Mouse (Mus musculus) layer of hippocampus, postnatal 25 days (tissue): Measurements from ENCODE around the gene Slc28a2. TPM values are rescaled to one million over a fixed set of nuclear protein-coding genes. Genes with fewer than 3 reads are reported as not detected.
"Not testable (repeated sequence)": the region's sequence is repeated elsewhere in the genome, so short reads cannot be mapped to it uniquely, and the experiment has no call there.

ENCODE experiments used
- DNase-seq, 2 experiments: peaks; one replicate each; pipeline ENCODE4 v3.0.0; 2022; ENCODE audit warnings: mixed read lengths in 2 of 2, low spot score in 1 of 2; ENCODE audit errors: extremely low spot score in 1 of 2
- total RNA-seq, 2 experiments: library from RNA; stranded (reverse); gene quantifications; 2 replicates each; pipeline ENCODE4 v1.2.3; 2021

The Slc28a2 gene
- total RNA-seq, 2 experiments from 2014 or later: 0.12 TPM; not detected in 1

GRCm38 (mm10) chr2:122466901-122467300 is 40.6 kb downstream of the Slc28a2 start:
- no peak for DNase-seq

- DNase-seq: peak; percentile 70 to 76
These were observed 41.2 kb downstream of the Slc28a2 start for GRCm38 (mm10) chr2:122467351-122468013.

GRCm38 (mm10) chr2:122469221-122469620 is 42.9 kb downstream of the Slc28a2 start:
- no peak for DNase-seq

DNA sequence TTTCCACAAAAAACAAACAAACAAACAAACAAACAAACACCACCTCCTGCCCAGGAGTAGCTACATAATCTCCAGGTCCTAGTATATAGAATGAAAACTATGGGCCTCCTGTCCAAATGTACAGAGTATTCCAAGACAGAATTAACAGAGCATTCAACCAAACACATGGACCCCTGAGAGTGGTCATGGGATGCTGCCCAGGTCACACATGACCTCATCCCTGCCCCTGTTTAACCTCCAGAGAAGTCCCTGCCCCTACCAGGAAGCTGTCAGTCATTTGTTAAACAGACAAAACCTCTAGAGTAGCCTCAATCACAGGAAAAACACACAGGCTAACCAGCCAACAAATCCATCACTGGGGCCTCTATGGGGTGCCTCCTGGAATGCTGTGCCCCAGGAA is 50.3 kb downstream of the Slc28a2 start:
- DNase-seq: no peak

DNA sequence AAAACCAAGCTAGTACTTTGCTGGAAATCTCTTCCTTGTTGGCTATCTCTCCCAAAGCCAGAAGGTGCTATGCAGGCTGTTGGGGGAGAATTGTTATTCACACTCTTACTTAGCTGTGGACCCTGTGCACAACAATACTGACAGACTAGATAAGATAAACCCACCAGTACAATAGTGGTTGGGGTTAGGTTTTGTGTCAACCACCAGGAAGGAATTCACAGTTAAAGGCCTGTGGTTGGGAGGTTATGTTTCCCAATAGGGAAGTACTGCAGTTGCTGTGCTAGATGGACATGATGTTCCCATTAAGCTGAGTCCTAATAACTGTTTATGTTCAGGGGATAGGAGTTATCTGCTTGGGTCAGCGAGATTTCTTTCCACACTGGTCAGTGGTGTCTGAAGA is 57.5 kb downstream of the Slc28a2 start:
- not testable (repeated sequence) for DNase-seq

DNA sequence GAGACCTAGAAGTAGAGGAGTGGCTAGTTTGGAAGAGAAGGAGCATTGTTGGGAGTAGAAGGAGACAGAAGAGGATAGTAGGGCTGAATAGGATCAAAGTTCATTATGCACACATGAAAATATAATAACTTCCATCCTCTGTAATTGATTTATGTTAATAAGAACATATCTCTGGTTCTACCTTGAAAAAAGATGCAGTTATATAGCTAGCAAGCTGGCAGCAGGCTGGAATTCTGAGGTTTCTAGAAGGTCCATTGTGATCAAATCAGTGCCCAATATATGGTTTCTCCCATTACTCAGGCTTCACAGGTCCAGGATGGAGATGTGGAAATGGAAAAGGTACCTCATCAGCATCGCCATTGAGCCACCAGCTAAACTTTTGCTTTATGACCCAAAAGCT is 58.4 kb downstream of the Slc28a2 start, which contains the start of gene Gm14085:
Gm14085 (plus strand) TSS at position 301 of the 400 bp plus-strand sequence.
- DNase-seq: no peak

GRCm38 (mm10) chr2:122485654-122486053 is 59.4 kb downstream of the Slc28a2 start:
- DNase-seq: not testable (repeated sequence)

- not testable (repeated sequence) for DNase-seq
These were observed 59.8 kb downstream of the Slc28a2 start for GRCm38 (mm10) chr2:122486122-122486521.

DNA sequence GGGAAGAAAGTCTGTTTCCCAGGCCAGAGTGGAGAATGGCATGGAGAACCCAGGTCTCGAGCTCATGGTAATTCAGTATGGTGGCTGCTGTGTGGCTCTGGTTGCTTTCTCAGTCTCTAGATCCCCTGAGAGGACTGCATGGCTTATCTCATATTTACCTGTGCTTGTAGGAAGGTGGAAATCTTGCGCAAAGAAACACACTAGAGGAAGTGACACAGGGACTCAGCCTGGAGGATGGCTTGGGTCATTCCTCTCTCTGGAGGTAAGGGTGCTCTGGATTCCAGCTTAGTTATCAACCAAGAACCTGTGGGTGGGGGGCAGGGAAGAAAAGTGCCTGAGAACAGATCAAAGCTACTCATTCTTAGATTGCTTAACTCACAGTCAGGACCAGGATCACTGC is 60.4 kb downstream of the Slc28a2 start:
- no peak for DNase-seq

Other genes with a start within 250 kb of the Slc28a2 start
- not detected for gene Patl2, start 240.3 kb upstream of the Slc28a2 start, total RNA-seq
- not detected for gene Terb2, start 240.2 kb upstream of the Slc28a2 start, total RNA-seq
- 10 to 100 TPM; 15.9 to 18.5 TPM for gene Sord, start 191.7 kb upstream of the Slc28a2 start, total RNA-seq
- under 1 TPM in 1 of 2 experiments, not detected in 1; 0.07 TPM for gene Duox2, start 128.0 kb upstream of the Slc28a2 start, total RNA-seq
- gene Duoxa2, start 127.6 kb upstream of the Slc28a2 start, total RNA-seq: not detected
- gene Duoxa1, start 112.7 kb upstream of the Slc28a2 start, total RNA-seq: not detected
- gene Duox1, start 110.8 kb upstream of the Slc28a2 start, total RNA-seq: not detected
- 10 to 100 TPM; 60.7 to 62.2 TPM for gene Shf, start 57.3 kb upstream of the Slc28a2 start, total RNA-seq
- not detected for gene Gm14085, start 58.5 kb downstream of the Slc28a2 start, total RNA-seq
- gene Gatm, start 184.8 kb downstream of the Slc28a2 start, total RNA-seq: 10 to 100 TPM; 53.6 to 58.9 TPM
- under 1 TPM in 1 of 2 experiments, not detected in 1; 0.57 TPM for gene AA467197, start 210.5 kb downstream of the Slc28a2 start, total RNA-seq